Mouse (Mus musculus) myocyte (in vitro differentiated cells): Measurements from ENCODE around the gene Dcun1d1. TPM values are rescaled to one million over a fixed set of nuclear protein-coding genes. Genes with fewer than 3 reads are reported as not detected.

Experiments
- H3K27me3 ChIP-seq: one replicate; pipeline ENCODE4 v1.6.1; 2011; ENCODE audit not compliant: control insufficient read depth, insufficient read depth, insufficient read length
- H3K36me3 ChIP-seq: one replicate; pipeline ENCODE4 v1.6.1; 2011; ENCODE audit not compliant: control insufficient read depth, insufficient read depth
- H3K4me2 ChIP-seq: one replicate; pipeline ENCODE4 v1.6.1; 2011; ENCODE audit warnings: low read depth, control low read depth
- H3K4me3 ChIP-seq: one replicate; pipeline ENCODE4 v1.5.1; 2011; ENCODE audit warnings: mild to moderate bottlenecking, control low read depth, moderate library complexity
- H3K79me2 ChIP-seq: one replicate; pipeline ENCODE4 v1.6.1; 2011; ENCODE audit not compliant: control insufficient read depth, insufficient read depth
- H3ac ChIP-seq: one replicate; pipeline ENCODE4 v1.6.1; 2011; ENCODE audit not compliant: control insufficient read depth, insufficient read length
- CEBPB ChIP-seq: IDR thresholded peaks from 2 replicates; pipeline ENCODE4 v1.6.1; 2011; ENCODE audit warnings: mild to moderate bottlenecking, moderate library complexity; ENCODE audit not compliant: poor library complexity, insufficient read depth, severe bottlenecking
- E2F4 ChIP-seq: IDR thresholded peaks from one replicate; pipeline ENCODE4 v1.6.1; 2011; ENCODE audit warnings: mild to moderate bottlenecking, control low read depth, moderate library complexity; ENCODE audit not compliant: insufficient read depth
- MAX ChIP-seq: IDR thresholded peaks from one replicate; pipeline ENCODE4 v1.6.1; 2011; ENCODE audit warnings: low read depth, mild to moderate bottlenecking, control low read depth
- MYOD1 ChIP-seq, 3 experiments: IDR thresholded peaks; one replicate each; pipeline ENCODE4 v1.6.1; 2011; ENCODE audit warnings: control low read depth in 2 of 3, low read depth in 2 of 3, mild to moderate bottlenecking in 2 of 3, moderate library complexity in 1 of 3; ENCODE audit not compliant: insufficient read length in 2 of 3, control insufficient read depth in 1 of 3
- MYOG ChIP-seq, 3 experiments: IDR thresholded peaks; one replicate each; pipeline ENCODE4 v1.6.1; 2011; ENCODE audit warnings: control low read depth in 2 of 3, low read depth in 2 of 3, mild to moderate bottlenecking in 2 of 3; ENCODE audit not compliant: insufficient read length in 2 of 3, control insufficient read depth in 1 of 3, insufficient read depth in 1 of 3
- POLR2A ChIP-seq: IDR thresholded peaks from one replicate; pipeline ENCODE4 v1.6.1; 2011; ENCODE audit warnings: low read depth, mild to moderate bottlenecking, control low read depth, moderate library complexity; ENCODE audit not compliant: insufficient read length
- POLR2AphosphoS2 ChIP-seq: IDR thresholded peaks from one replicate; pipeline ENCODE4 v1.6.1; 2011; ENCODE audit warnings: low read depth, control low read depth; ENCODE audit not compliant: insufficient read length
- REST ChIP-seq: IDR thresholded peaks from one replicate; pipeline ENCODE4 v1.6.1; 2011; ENCODE audit warnings: mild to moderate bottlenecking, control low read depth, moderate library complexity; ENCODE audit not compliant: insufficient read depth, insufficient read length
- SRF ChIP-seq: IDR thresholded peaks from one replicate; pipeline ENCODE4 v1.6.1; 2011; ENCODE audit warnings: low read depth; ENCODE audit not compliant: control insufficient read depth, insufficient read length
- TCF12 ChIP-seq: IDR thresholded peaks from one replicate; pipeline ENCODE4 v1.6.1; 2011; ENCODE audit warnings: mild to moderate bottlenecking, control low read depth; ENCODE audit not compliant: poor library complexity, insufficient read depth, severe bottlenecking
- TCF3 ChIP-seq: IDR thresholded peaks from one replicate; pipeline ENCODE4 v1.6.1; 2011; ENCODE audit warnings: low read depth, control low read depth; ENCODE audit not compliant: insufficient read length
- USF1 ChIP-seq: IDR thresholded peaks from one replicate; pipeline ENCODE4 v1.6.1; 2011; ENCODE audit warnings: low read depth, mild to moderate bottlenecking, control low read depth, moderate library complexity
- polyA plus RNA-seq: library from polyadenylated mRNA; unstranded; fragments of >200 nt; fragmentation: generic; extraction: Trizol; gene quantifications from one replicate; pipeline ENCODE4 v1.2.1, GENCODE M21; 2012; ENCODE audit warnings: missing spikeins

Gene Dcun1d1
- polyA plus RNA-seq, 1 experiment = 15.1 TPM

- Histone ChIP-seq H3K27me3 (no peaks in the 10 kb centered on the region), H3K79me2 (no peaks in the 10 kb centered on the region), H3K4me2 (no peak overlapping the region), H3ac (no peak overlapping the region), H3K4me3 (no peak overlapping the region), H3K36me3 (peaks cover 5% of the 10 kb centered on the region)
- no peak for TF ChIP-seq TCF12
- no peak for TF ChIP-seq E2F4
- TF ChIP-seq TCF3 = no peak
- TF ChIP-seq CEBPB = no peak
- TF ChIP-seq MAX = no peak
- TF ChIP-seq MYOG (IDR thresholded peaks at IDR 0.05; ENCODE audit: control insufficient read depth in 1 of 3, insufficient read depth in 1 of 3, insufficient read length in 2 of 3, low read depth in 2 of 3) = no peak
- TF ChIP-seq MYOD1 (IDR thresholded peaks at IDR 0.05; ENCODE audit: control insufficient read depth in 1 of 3, insufficient read length in 2 of 3, low read depth in 2 of 3) = no peak
- TF ChIP-seq SRF = no peak
- no peak for TF ChIP-seq POLR2A
- TF ChIP-seq USF1 = no peak
- no peak for TF ChIP-seq REST
- no peak for TF ChIP-seq POLR2AphosphoS2
Observed at GRCm38 (mm10) chr3:35891123-35891522, 46.1 kb downstream of the Dcun1d1 start.

GRCm38 (mm10) chr3:35889531-35889930 lies 47.7 kb downstream of the Dcun1d1 start:
- Histone ChIP-seq H3K79me2 (no peaks in the 10 kb centered on the region), H3K4me3 (no peak overlapping the region), H3K36me3 (peaks cover 5% of the 10 kb centered on the region), H3K27me3 (no peaks in the 10 kb centered on the region), H3ac (no peak overlapping the region), H3K4me2 (no peak overlapping the region)
- no peak for TF ChIP-seq MYOG (IDR thresholded peaks at IDR 0.05; ENCODE audit: control insufficient read depth in 1 of 3, insufficient read depth in 1 of 3, insufficient read length in 2 of 3, low read depth in 2 of 3)
- no peak for TF ChIP-seq USF1
- no peak for TF ChIP-seq MYOD1 (IDR thresholded peaks at IDR 0.05; ENCODE audit: control insufficient read depth in 1 of 3, insufficient read length in 2 of 3, low read depth in 2 of 3)
- no peak for TF ChIP-seq POLR2A
- no peak for TF ChIP-seq SRF
- TF ChIP-seq E2F4 = no peak
- TF ChIP-seq TCF12 = no peak
- no peak for TF ChIP-seq REST
- TF ChIP-seq TCF3 = no peak
- TF ChIP-seq CEBPB = no peak
- TF ChIP-seq POLR2AphosphoS2 = no peak
- TF ChIP-seq MAX = no peak

GRCm38 (mm10) chr3:35883267-35883666 lies 54.0 kb downstream of the Dcun1d1 start:
- Histone ChIP-seq H3K36me3 (no peaks in the 10 kb centered on the region), H3K4me3 (no peak overlapping the region), H3K4me2 (no peak overlapping the region), H3K79me2 (no peaks in the 10 kb centered on the region), H3ac (no peak overlapping the region), H3K27me3 (no peaks in the 10 kb centered on the region)
- TF ChIP-seq POLR2A (no peak), REST (no peak), USF1 (no peak), MAX (no peak), TCF12 (no peak), POLR2AphosphoS2 (no peak), SRF (no peak), TCF3 (no peak), MYOG (IDR thresholded peaks at IDR 0.05; ENCODE audit: control insufficient read depth in 1 of 3, insufficient read depth in 1 of 3, insufficient read length in 2 of 3, low read depth in 2 of 3) (no peak), CEBPB (no peak), E2F4 (no peak), MYOD1 (IDR thresholded peaks at IDR 0.05; ENCODE audit: control insufficient read depth in 1 of 3, insufficient read length in 2 of 3, low read depth in 2 of 3) (no peak)

- Histone ChIP-seq H3K27me3 (no peaks in the 10 kb centered on the region), H3K4me3 (no peak overlapping the region), H3K79me2 (no peaks in the 10 kb centered on the region), H3ac (no peak overlapping the region), H3K4me2 (no peak overlapping the region), H3K36me3 (peaks cover 4% of the 10 kb centered on the region)
- no peak for TF ChIP-seq MYOG (IDR thresholded peaks at IDR 0.05; ENCODE audit: control insufficient read depth in 1 of 3, insufficient read depth in 1 of 3, insufficient read length in 2 of 3, low read depth in 2 of 3)
- TF ChIP-seq USF1 = no peak
- no peak for TF ChIP-seq MYOD1 (IDR thresholded peaks at IDR 0.05; ENCODE audit: control insufficient read depth in 1 of 3, insufficient read length in 2 of 3, low read depth in 2 of 3)
- TF ChIP-seq CEBPB = no peak
- TF ChIP-seq TCF12 = no peak
- TF ChIP-seq MAX = no peak
- TF ChIP-seq POLR2AphosphoS2 = no peak
- TF ChIP-seq TCF3 = no peak
- TF ChIP-seq E2F4 = no peak
- no peak for TF ChIP-seq REST
Observed at GRCm38 (mm10) chr3:35849326-35849725, 87.9 kb downstream of the Dcun1d1 start.

Other genes with a start within 250 kb of the Dcun1d1 start
- gene Atp11b, start 183.3 kb downstream of the Dcun1d1 start, polyA plus RNA-seq = 5.6 TPM
- gene Mccc1, start 63.2 kb upstream of the Dcun1d1 start, polyA plus RNA-seq = 12.7 TPM
- gene Ccdc144b, start 116.1 kb upstream of the Dcun1d1 start, polyA plus RNA-seq = not detected
- gene Acad9, start 128.5 kb upstream of the Dcun1d1 start, polyA plus RNA-seq = 20.5 TPM
- gene D3Ertd254e, start 213.6 kb upstream of the Dcun1d1 start, polyA plus RNA-seq = 1.0 TPM